Mouse (Mus musculus) monocyte, adult 5-6 weeks (primary cell): ENCODE data around the gene Zfp451. TPM values are rescaled to one million over a fixed set of nuclear protein-coding genes. Genes with fewer than 3 reads are reported as not detected.
"Not testable (repeated sequence)": the region's sequence is repeated elsewhere in the genome, so short reads cannot be mapped to it uniquely, and the experiment has no call there.

Source experiments
- ATAC-seq: fragments of 153-309, 156-312 bp; replicated peaks from 2 replicates; pipeline ENCODE4 v1.8.0; 2017; ENCODE audit warnings: mild to moderate bottlenecking; ENCODE audit not compliant: low TSS enrichment, insufficient number of reproducible peaks, severe bottlenecking, poor library complexity, low FRiP score
- total RNA-seq: library from RNA; stranded (forward); fragments of 200-1000, 200-491, 200-594 nt; gene quantifications from 3 replicates; pipeline ENCODE4 v1.2.3, GENCODE M21; 2017

Zfp451 gene
- 19.3 to 36.8 TPM (median 33.3 TPM) in 3 replicates for total RNA-seq

DNA sequence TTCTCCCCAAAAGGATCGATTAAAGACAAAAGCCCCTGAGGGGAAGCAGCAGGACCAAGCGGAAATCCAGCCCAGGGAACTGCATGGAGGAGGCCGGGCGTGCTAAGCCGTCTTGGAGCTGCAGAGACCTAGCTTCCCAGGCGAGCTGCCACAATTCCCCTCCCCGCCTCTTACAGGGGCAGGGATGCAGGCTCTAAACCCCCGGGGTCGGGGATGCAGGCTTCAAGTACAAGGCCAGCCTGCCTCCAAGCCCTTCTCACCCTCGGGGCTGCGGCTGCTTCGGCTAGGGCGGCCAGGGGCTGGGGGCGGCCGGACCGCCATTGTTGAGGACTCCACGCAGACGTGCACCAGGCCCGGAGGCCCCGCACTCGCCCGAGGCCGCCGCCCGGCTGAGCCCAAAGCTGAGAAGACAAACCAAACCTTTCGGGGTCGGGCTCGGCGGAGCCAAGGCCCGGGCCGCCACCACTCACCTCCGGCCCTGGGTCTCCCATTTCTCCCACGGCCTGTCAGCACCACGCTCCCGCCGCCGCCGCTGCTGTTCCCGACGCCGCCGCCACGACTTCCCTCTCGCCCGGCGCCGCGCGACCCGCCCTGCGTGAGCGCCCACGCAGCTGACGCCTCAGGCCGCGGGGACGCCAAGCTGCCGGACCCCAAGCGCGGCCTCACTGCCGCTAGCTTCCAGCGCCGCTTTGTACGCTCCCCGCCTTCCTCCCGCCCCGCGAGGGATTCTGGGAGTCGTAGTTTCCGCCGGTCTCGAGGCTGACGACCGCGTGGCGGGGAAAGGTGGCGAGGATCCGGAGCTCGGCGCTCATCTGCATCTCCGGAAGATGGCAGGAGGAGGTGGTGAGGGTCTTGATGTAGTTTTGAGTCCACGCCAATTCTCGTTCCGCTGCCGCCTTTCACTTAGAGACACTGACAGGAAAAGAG is at the start of gene Zfp451:
TSS of gene Zfp451 (minus strand) at position 728 of the 927 bp plus-strand sequence.
- peak; percentile 95 for ATAC-seq

DNA sequence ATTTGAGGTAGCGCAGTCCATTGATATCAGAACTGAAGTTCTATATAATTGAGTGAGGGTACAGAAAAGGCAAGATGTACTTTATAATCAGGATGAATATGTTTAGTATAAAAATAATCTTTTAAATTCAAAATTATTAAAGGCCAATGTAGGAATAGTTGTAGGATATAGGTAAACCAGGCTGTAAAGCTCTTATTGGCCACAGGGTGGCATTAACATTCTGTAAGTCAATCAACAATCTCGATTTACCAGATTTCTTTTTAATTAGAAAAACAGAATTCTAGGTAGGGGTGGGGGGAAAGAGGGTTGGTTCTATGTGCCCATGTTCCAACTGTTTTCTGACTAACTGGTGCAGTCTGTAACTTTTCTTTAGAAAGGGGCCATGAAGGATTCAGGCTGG is 32.4 kb upstream of the Zfp451 start:
- no peak for ATAC-seq

DNA sequence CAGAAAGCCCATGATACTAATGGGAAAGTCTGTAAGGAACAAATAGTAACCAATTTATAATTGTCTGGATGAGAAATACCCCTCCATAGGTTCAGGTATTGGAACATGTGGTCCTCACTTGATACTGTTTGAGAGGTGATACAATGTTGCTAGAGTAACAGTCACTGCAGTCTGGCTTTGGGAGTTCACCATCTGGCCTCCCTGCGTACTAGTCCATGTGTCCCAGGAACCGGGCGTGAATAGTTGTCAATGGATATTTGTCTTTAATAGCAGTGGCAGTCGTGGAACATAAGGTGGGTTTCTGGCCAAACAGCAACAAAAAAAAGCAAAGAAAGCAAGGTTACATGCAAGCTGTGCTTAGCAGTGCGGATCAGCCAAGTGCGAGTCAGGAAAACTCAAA is 29.4 kb upstream of the Zfp451 start:
- ATAC-seq, result no peak

DNA sequence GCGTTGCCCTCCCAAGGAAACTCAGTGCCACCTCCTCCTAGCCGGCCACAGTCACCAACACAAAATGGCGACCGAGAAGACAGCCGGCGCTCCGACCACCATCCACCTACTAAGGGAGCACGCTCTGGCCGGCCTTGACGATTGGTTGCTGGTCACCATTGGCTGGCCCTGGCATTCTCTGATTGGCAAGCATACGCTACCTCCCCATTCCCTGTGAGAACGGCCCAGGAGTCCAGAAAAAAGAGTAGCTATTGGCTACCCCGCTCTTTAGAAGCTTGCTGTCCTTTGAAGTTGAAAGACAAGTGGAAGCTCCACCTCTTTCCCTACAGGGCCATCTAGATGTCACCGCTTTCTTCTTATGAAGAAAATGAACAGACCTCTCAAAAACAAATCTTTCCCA is 24.6 kb upstream of the Zfp451 start:
- ATAC-seq, result not testable (repeated sequence)

DNA sequence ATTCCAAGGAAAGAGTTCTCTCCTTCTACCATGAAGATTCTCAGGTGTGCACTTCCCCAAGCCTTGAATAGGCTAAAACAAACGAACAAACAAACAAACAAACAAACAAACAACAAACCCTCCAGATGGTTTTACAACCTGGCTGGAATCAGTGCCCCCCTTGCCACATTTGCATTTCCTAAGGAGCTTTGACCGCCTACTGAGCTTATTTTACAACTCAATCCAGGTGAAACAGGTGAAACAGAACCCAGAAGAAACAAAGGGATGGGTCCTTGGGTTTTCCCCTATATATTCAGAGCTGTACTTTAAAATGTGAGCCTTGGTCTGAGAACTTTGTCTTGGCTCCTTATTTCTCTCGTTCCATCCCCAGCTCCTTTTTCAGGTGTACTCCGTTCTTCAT is 16.2 kb upstream of the Zfp451 start:
- ATAC-seq, result no peak

DNA sequence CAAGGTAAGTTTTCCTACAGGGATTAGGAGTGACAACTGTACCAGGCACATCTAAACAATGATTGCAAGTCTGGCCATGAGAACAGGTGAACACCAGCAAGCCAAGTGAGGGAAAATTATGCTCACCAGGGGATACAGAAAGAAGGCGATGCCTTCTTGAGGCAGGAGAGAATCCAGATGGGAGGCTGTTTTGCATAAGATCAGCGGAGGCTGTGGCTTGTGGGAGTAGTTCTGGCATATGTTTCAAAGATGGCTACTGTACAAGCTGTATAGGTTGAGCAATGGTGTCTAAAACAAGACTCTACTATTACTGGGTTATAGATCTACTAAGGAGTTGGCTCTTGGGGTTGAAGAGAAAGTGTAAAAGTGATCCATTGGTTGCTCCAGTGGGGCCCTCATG is 3.5 kb upstream of the Zfp451 start:
- ATAC-seq, result no peak

DNA sequence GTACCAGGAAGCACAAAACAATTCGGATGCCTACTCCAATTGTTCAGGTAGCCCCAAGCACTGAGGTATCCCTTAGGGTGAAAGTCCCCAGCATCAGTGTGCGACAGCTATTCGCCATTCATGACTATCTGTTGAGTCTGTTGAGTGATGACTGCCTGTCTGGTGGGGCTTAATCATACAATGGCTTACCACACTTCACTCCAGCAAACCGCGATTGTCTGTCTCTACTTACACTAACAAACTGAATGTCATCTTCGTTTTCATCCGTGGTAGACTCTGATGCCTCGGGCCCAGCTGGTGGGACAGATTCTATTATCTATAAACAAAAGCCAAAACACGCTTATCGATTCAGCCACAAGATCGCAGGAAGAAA is 914 bp downstream of the Zfp451 start:
- ATAC-seq, result peak; percentile 14; the same call in 1 of the 2 replicates

DNA sequence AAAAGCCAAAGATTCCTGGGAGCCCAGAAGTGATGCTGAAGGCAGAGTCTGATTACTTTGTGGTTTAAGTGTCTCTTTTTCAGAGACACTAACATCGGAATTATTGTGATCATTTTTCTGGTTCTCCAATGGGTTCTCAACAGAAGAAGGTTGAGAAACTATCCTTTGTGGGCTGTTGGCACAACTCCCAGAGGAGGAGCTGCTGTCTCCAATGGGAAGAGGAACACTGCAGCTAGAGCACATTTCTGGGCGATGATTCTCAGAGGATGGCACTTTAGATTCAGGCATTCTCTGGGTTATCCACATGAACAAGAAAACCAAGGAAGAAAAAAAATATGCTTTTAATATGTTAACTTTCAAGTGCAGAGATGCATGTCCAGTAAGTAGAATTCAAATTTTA is 11.1 kb downstream of the Zfp451 start:
- no peak for ATAC-seq

DNA sequence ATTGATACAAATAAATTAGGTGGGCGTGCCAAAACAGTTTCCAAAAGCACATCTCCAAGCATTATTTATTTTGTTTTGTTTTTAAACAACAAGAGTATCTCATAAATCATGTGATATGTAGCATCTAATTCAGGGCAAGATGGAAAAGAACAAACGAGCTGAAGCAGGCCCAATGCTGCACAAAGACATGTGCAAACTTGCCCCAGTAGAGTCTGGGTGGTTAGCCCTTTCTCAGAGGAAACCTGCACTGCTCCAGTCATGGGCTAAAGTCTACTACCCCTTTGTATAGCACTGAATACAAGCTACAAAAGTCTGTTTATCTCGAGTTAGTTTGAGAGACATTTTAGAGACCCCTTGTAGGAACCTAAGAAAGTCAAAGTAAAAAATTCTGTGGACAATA is 14.8 kb downstream of the Zfp451 start:
- ATAC-seq, result no peak

DNA sequence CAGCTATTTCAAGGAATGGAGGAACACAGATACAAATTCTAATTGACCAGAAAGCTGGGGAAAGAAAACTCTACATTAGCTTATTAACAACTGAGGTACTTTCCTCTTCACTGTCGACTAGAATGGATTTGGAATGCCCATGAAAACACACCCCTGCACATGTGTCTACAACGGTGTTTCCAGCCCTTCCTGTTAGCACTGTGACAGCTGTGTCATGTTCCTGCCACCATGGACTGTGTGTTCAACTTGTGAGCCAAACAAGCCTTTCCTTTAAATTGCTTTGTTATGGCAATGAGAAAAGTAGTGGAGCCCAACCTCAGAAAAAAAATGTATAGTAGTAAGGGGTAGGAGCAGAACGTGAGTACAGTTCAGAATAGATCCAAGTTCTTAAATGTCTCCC is 25.9 kb downstream of the Zfp451 start:
- no peak for ATAC-seq

DNA sequence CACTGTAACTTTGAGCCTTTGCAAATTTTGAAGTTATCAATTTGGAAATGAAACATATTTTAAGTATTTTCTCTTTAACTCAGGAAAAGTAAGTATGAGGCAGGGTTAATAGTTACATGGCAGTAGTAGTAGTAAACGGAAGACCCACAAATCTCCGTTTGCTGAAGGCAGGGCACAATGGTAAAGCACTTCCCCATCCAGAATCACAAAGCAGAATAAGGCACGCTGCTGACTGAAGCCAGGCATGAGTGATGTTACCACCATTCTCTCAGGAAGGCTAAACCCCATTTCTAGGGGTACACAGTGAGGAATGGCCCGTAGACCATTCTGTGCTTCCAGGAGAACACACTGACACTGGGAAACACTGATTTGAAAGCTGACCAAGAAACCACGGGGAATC is 26.3 kb downstream of the Zfp451 start:
- ATAC-seq, result no peak

DNA sequence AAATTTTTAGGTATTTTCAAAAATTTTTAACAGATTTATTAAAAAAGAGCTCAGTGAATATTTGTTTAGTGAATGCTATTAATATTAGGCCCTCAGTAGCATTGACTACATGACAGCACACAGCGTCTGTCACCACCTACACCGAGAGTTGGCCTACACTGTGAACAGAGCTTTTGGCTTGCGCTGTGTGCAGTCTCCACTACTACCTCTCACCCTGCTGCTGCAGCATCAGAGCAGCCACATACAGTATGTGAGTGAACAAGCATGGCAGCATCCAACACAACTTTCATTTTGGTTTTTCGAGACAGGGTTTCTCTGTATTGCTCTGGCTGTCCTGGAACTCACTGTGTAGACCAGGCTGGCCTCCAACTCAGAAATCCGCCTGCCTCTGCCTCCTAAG is 29.8 kb downstream of the Zfp451 start:
- no peak for ATAC-seq

DNA sequence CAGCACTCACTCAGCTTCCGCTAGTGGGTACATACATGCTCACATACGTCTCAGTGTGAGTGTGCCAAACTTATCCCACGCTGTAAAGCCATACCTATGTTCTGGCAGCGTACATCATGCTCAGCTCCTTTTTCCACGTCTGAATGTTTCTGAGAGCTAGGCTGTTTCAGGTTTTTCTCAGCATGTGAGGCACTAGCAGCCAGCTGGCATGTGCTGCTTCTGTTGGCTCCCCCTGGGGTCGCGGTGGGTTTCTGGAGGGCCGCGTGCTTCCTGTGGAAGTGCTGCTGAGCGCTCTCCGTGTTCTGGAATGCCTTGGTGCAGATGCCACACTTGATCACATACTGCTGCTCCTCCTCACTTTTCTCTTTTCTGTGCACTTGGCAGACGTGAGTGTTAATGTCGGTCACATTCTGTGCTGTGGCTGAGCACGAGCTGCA is 38.2 kb downstream of the Zfp451 start:
- no peak for ATAC-seq

DNA sequence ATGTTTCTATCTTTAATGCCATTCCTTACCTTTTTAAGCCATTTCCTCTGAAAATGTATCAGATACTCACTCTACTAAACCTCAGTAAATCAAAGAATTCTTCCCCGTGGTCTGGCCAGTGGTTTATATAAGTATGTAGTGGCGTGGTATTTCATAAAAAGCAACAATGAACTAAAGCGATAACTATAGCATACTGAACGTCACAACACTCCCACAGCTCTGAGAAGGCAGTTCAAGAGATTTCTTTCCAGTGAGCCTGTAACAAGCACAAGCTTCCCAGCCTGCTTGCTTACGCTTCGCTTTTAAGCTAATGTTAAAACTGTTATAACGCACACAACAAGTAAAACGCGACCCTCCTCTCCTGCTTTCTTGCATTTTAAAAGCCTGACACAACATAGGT is 42.3 kb downstream of the Zfp451 start:
- no peak for ATAC-seq

DNA sequence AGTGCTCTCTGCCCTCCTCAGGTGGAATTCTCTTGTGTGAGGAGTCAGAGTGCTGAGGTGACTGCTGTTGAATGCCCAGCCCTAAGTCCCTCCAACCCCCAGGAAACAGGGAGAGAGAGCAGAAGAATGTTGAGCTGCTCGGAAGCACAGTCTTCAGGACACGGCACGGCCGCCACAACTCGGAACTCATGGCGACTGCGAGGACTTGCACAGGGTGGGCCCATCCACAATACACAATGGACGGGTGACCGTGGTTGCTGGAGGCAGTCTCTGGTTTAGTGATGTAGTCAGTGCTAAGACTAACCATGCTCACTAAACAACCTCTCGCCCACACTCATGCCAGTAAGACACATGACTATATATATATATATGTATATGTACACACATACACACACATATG is 42.8 kb downstream of the Zfp451 start:
- no peak for ATAC-seq

DNA sequence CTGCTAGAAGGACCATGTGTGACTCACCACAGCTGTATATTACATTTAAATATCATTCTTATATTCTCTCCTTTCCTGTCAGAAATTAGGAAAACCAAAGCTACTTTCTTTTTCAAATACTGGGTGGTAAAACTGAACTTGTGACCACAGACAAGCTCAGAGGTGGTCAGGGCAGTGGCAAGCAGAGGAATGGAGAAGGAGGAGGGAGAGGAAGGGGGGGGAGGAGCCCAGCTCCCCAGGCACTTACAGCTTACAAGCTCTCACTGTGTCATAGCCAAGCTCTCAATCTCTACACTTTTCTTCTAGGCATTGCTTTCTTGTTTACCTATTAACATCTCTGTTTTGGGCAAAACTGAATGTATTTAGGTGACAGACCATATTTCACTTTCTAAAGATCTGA is 45.6 kb downstream of the Zfp451 start:
- no peak for ATAC-seq

DNA sequence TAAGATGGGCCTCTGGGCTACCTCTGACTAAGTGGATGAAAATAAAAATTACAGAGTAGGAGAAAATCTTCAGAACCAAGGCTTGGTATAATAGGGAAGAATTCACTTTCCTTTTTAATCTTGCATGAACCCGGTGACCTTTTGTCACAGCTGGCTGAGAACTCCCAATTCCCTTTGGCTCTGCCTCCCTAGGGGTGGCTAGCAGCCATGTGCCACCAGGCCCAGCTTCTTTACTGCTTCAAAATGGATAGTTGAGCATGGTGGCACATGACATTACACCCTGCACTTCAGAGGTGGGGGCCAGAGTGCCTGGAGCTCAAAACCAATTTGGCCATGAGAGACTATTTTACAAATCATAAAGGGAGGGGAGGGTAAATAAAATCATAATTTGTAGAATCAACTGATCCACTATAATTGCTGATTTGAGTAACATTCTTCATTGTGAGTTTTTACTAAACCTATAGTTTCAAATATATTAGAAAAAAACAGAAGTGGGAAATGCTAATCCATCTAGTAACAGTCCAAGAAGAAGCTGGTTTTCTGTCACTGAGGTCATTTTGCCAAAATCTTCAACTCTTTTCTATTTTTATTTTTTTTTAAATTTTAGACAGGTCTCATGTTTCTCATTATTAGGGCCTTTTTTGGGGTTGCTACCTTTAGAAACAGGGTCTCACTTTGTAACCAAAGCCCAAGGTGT is 46.2 kb downstream of the Zfp451 start:
- ATAC-seq, result no peak

DNA sequence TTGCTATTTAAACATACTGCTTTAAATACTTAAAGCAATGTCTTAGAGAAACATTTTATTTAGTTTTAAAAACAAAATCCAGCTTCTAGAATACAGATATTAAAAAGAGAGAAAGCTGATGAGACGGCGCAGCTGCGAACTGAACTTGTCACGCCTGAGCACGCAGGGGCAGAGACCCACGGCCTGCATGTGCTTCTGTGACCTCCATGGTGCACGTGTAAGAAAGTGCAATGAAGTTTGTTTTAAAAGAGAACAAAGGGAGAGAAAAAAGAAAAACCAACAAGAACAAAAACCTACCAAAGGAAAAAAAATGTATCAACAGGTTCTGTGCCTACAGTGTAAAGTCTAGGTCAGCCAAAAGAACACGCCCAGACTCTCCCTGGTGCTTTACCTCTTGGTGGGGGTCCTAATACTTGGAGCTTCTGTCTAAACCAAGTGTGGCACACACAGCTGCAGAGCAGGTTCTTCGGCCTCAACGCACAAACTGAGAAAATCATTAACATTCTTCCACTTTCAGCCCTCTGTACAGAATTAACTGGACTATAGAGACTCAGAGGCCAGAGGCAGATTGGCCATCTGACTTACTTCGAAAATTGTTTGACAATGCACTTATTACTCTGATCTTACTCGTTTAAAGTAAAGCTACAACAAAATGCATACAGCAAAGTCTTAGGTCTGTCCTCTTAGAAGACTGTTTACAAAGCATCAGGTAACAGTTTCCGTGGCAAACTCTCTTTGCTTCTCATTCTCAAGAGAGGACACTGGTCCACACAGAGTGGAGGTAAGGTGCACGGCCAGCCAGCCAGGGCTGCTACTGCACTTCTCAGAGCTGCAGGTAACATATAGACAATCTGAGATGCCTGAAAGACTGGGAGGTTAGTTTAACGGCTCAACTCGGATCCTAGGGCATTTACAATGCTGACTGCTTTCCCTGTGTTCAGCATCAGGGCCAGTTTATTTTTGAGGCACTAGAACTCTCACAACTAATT is 47.6 kb downstream of the Zfp451 start:
- no peak for ATAC-seq
